Mouse (Mus musculus): Measurements from ENCODE around the gene Rnpepl1. TPM values are rescaled to one million over a fixed set of nuclear protein-coding genes. Genes with fewer than 3 reads are reported as not detected.

The Rnpepl1 gene
- polyA plus RNA-seq, 2 experiments: 39.9 to 51.7 TPM

- Histone ChIP-seq H3K4me2 (replicated peaks; ENCODE audit: low read depth, low read length, severe bottlenecking) (no peak overlapping the region), H3K9me3 (ENCODE audit: control insufficient read depth, low read length) (no peaks in the 10 kb centered on the region), H3K4me3 (replicated peaks; ENCODE audit: low read length) (no peak overlapping the region), H3K36me3 (ENCODE audit: control insufficient read depth, insufficient read depth, low read length) (no peaks in the 10 kb centered on the region), H3K27ac (replicated peaks; ENCODE audit: low read depth, low read length) (no peak overlapping the region), H3K27me3 (ENCODE audit: control insufficient read depth, insufficient read depth, low read length) (no peaks in the 10 kb centered on the region), H3K9ac (ENCODE audit: low read depth, low read length, severe bottlenecking) (no peak overlapping the region), H3K4me1 (ENCODE audit: control insufficient read depth, insufficient read depth, low read length) (no peaks in the 10 kb centered on the region)
- TF ChIP-seq POLR2A (IDR thresholded peaks at IDR 0.05; ENCODE audit: borderline replicate concordance, extremely low read depth, insufficient read depth, insufficient read length): no peak
- ATAC-seq (ENCODE audit: low FRiP score, low read depth) (no peak), DNase-seq (ENCODE audit: low spot score) (no peak)
- 91% methylated on average over 12 of the region's 12 CpGs for WGBS
Measured at GRCm38 (mm10) chr1:92879266-92879665, 31.3 kb upstream of the Rnpepl1 start.

DNA sequence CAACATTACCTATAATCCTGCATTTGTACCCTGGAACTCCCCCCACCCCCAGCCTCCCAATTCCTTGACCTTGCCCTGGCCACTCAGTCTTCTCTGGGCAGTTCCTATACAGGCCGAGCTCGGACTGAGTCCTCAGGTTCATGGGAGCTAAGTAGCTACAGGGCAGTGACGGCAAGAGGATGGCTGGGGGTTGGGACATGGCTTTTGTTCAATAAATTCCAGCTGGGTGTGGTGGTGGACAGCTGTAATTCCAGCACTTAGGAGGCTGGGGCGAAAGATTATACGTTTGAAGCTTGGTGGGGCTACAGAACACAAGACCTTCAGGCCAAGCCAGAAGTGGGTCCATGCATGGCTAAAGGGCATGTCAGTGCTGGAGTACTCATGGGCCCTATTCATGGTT, 30.5 kb upstream of the Rnpepl1 start:
- H3K9ac ChIP-seq (ENCODE audit: low read depth, low read length, severe bottlenecking): no peak overlapping the region
- ATAC-seq (ENCODE audit: low FRiP score, low read depth) (no peak), DNase-seq (ENCODE audit: low spot score) (no peak)
- no peak overlapping the region for H3K27ac ChIP-seq (replicated peaks; ENCODE audit: low read depth, low read length)
- TF ChIP-seq POLR2A (IDR thresholded peaks at IDR 0.05; ENCODE audit: borderline replicate concordance, extremely low read depth, insufficient read depth, insufficient read length): no peak
- H3K36me3 ChIP-seq (ENCODE audit: control insufficient read depth, insufficient read depth, low read length): no peaks in the 10 kb centered on the region
- WGBS: 69% methylated on average over 5 of the region's 5 CpGs
- no peak overlapping the region for H3K4me3 ChIP-seq (replicated peaks; ENCODE audit: low read length)
- no peak overlapping the region for H3K4me2 ChIP-seq (replicated peaks; ENCODE audit: low read depth, low read length, severe bottlenecking)
- no peaks in the 10 kb centered on the region for H3K9me3 ChIP-seq (ENCODE audit: control insufficient read depth, low read length)
- no peaks in the 10 kb centered on the region for H3K4me1 ChIP-seq (ENCODE audit: control insufficient read depth, insufficient read depth, low read length)
- H3K27me3 ChIP-seq (ENCODE audit: control insufficient read depth, insufficient read depth, low read length): no peaks in the 10 kb centered on the region

GRCm38 (mm10) chr1:92881982-92882381, 28.6 kb upstream of the Rnpepl1 start:
- Histone ChIP-seq H3K27ac (replicated peaks; ENCODE audit: low read depth, low read length) (no peak overlapping the region), H3K9me3 (ENCODE audit: control insufficient read depth, low read length) (no peaks in the 10 kb centered on the region), H3K36me3 (ENCODE audit: control insufficient read depth, insufficient read depth, low read length) (no peaks in the 10 kb centered on the region), H3K4me1 (ENCODE audit: control insufficient read depth, insufficient read depth, low read length) (no peaks in the 10 kb centered on the region), H3K9ac (ENCODE audit: low read depth, low read length, severe bottlenecking) (no peak overlapping the region), H3K27me3 (ENCODE audit: control insufficient read depth, insufficient read depth, low read length) (no peaks in the 10 kb centered on the region), H3K4me3 (replicated peaks; ENCODE audit: low read length) (no peak overlapping the region), H3K4me2 (replicated peaks; ENCODE audit: low read depth, low read length, severe bottlenecking) (no peak overlapping the region)
- no peak for TF ChIP-seq POLR2A (IDR thresholded peaks at IDR 0.05; ENCODE audit: borderline replicate concordance, extremely low read depth, insufficient read depth, insufficient read length)
- WGBS: 90% methylated on average over 6 of the region's 6 CpGs
- no peak for DNase-seq (ENCODE audit: low spot score)
- ATAC-seq (ENCODE audit: low FRiP score, low read depth): no peak

DNA sequence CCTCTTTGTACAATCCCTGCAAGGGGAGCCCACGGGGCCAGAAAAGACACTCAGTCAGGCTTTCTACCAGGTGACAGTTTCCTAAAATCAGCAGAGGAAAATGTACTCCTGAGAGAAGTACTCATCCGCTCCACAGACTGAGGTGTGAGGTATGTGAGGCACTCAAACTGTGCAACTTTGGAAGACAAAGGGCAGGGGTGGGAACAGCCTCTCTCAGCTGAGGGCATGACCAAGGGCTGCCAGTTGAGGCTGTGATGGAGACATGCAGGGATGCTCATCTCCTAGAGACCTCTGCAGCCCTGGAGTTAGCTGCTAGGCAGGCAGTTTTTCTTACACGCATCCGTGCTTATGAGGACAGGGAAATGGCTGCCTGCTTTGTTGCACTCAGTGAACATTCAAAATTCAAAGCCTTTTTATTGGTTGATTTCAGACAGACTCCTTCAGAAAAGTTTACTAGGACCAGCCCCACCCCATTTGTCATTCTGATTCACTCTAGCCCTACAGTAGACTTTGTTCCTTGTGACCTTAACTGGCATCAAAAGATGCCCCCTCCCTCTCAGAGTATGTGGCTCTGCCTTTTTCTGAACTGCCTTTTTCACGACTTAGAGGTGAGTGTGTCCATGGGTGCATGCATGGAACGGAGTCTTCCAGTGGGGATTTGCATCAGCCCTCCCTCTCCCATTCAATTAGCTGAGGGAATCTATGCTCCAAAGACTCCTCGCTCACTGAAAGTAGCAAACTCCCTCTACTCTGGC, 21.5 kb upstream of the Rnpepl1 start:
- no peak overlapping the region for H3K27ac ChIP-seq (replicated peaks; ENCODE audit: low read depth, low read length)
- no peaks in the 10 kb centered on the region for H3K36me3 ChIP-seq (ENCODE audit: control insufficient read depth, insufficient read depth, low read length)
- no peak for TF ChIP-seq POLR2A (IDR thresholded peaks at IDR 0.05; ENCODE audit: borderline replicate concordance, extremely low read depth, insufficient read depth, insufficient read length)

GRCm38 (mm10) chr1:92892791-92893190, 17.8 kb upstream of the Rnpepl1 start:
- H3K27me3 ChIP-seq (ENCODE audit: control insufficient read depth, insufficient read depth, low read length): no peaks in the 10 kb centered on the region
- no peaks in the 10 kb centered on the region for H3K9me3 ChIP-seq (ENCODE audit: control insufficient read depth, low read length)
- 79% methylated on average over 3 of the region's 3 CpGs for WGBS
- no peaks in the 10 kb centered on the region for H3K4me1 ChIP-seq (ENCODE audit: control insufficient read depth, insufficient read depth, low read length)
- no peak overlapping the region for H3K9ac ChIP-seq (ENCODE audit: low read depth, low read length, severe bottlenecking)
- no peak overlapping the region for H3K27ac ChIP-seq (replicated peaks; ENCODE audit: low read depth, low read length)
- H3K4me3 ChIP-seq (replicated peaks; ENCODE audit: low read length): no peak overlapping the region
- no peaks in the 10 kb centered on the region for H3K36me3 ChIP-seq (ENCODE audit: control insufficient read depth, insufficient read depth, low read length)
- no peak for TF ChIP-seq POLR2A (IDR thresholded peaks at IDR 0.05; ENCODE audit: borderline replicate concordance, extremely low read depth, insufficient read depth, insufficient read length)
- ATAC-seq (ENCODE audit: low FRiP score, low read depth) (no peak), DNase-seq (ENCODE audit: low spot score) (no peak)
- no peak overlapping the region for H3K4me2 ChIP-seq (replicated peaks; ENCODE audit: low read depth, low read length, severe bottlenecking)

More for the DNA sequence above, 21.5 kb upstream of the Rnpepl1 start:
- ATAC-seq (ENCODE audit: low FRiP score, low read depth): no peak
- Histone ChIP-seq H3K27me3 (ENCODE audit: control insufficient read depth, insufficient read depth, low read length) (no peaks in the 10 kb centered on the region), H3K9me3 (ENCODE audit: control insufficient read depth, low read length) (no peaks in the 10 kb centered on the region), H3K4me2 (replicated peaks; ENCODE audit: low read depth, low read length, severe bottlenecking) (no peak overlapping the region), H3K4me1 (ENCODE audit: control insufficient read depth, insufficient read depth, low read length) (no peaks in the 10 kb centered on the region), H3K4me3 (replicated peaks; ENCODE audit: low read length) (no peak overlapping the region), H3K9ac (ENCODE audit: low read depth, low read length, severe bottlenecking) (no peak overlapping the region)
- 73% methylated on average over 7 of the region's 7 CpGs for WGBS
- no peak for DNase-seq (ENCODE audit: low spot score)
